ENCODE assay signal across 1 mouse cellular context in the genomic region with DNA sequence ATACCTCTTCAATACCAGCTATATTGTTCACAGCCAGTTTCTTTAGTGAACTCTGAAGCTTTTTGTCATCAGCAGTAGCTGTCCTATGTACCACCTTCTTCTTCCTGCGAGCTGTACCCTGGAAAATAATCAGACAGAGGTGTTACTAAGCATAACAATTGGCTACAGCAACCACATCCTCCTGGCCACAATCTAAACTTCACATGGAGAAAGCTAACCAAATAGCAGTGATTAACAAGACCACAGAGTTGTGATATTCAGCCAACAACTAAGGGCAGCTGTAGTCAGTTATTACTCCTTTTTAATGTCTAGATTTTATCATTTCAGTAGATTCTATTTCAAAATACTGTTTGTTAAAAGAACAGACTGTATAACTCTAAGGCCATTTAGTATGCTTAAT.
TF ChIP-seq lines count a peak whose summit lies in the region.

No protein-coding gene starts in this region.

TF ChIP-seq in CH12.LX, 34 proteins besides CTCF, POLR2A, EP300 and RAD21 (continued from another document):
- TF ChIP-seq RCOR1 (conservative IDR thresholded peaks at IDR 0.05; ENCODE audit: low read depth, low read length): no peak
- TF ChIP-seq NELFE (IDR thresholded peaks at IDR 0.05; ENCODE audit: low read depth, low read length): no peak
- no peak for TF ChIP-seq USF2 (conservative IDR thresholded peaks at IDR 0.05; ENCODE audit: low read depth, low read length)
- no peak for TF ChIP-seq SMC3 (IDR thresholded peaks at IDR 0.05; ENCODE audit: low read depth, low read length)
